Mouse (Mus musculus): ENCODE results near the gene Carhsp1.
A peak's percentile ranks its signal among the peaks of the same experiment; 100 is the strongest.

Carhsp1 gene

DNA sequence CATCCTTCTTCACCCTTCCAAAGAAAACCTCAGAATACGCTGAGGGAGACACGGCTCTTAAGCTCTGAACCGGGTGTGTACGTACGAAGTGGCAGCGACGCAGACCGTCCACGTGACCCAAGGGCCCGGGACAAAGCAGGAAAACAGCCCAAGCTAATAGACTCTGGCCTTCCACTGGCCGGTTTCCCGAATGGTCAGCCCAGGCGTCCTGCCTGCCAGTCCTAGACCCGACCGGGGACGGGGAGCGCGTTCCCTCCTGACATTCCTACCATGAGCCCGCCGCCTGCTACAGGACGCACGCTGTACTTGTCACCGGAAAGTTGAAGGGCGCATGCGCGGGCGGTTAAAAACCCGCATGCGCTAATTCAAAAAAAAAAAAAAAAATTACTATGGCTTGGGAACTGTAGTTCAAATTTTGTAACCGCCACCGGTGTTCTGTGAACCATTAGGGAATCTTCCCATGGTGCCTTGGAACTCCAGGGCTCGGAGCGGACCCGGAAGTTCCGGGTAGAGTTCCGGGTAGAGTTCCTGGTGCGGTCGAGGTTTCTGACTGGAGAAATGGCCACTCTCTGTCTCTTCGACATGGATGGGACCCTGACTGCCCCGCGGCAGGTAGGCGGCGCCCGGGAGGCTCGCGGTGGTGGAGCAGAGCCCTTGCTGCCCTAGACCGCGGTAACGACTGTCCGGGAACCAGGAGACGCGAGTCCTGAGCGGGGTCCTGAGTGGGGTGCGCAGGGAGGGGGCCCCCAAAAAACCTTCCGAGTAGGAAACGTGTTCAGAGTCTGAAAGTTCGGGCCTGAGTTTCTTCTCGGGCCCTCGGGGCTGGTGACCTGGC, 34.5 kb downstream of the Carhsp1 start, which contains the start of the genes Pmm2 and Tmem186:
Gene Pmm2, plus strand, starts transcription at position 458 of the 835 bp plus-strand sequence.
Gene Tmem186, minus strand, starts transcription at position 496 of the 835 bp plus-strand sequence.
- peak; percentile 85 for DNase-seq

DNA sequence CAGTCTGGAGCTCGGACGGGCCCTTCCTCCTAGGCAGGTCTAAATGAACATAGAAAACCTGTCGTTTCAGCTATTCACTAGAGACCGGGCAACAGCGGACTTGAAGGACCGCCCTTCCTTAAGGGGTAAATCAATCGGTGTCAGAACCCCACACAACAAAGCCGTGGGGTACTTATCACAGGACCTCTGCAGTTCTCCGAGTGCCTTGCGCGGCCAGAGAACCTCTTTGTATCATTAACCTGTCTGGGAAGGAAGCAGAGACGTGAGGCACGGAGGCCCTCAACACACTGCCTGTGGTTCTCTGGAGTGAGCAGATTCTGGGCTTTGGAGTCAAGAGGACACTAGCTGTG, 35.1 kb downstream of the Carhsp1 start:
- peak; percentile 44 for DNase-seq

DNA sequence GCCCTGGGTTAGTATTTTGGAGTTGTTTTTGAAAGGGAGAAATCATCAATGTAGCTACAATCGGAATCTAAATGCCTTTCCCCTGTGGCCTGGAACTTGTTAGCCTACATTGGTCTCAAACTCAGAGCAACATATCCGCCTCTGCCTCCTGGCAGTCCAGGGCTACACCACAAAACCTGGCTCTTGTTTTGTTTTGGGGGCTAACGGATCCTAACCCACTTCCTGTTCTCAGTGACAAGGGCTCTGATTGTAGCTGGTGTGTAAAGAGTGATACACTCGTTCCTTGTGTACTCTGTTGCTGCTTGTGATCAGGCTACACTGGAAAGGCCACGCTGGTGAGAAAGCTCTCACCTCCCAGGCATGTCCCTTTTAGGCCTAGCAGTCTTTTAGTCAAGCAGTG, 40.5 kb downstream of the Carhsp1 start:
- no peak for DNase-seq

DNA sequence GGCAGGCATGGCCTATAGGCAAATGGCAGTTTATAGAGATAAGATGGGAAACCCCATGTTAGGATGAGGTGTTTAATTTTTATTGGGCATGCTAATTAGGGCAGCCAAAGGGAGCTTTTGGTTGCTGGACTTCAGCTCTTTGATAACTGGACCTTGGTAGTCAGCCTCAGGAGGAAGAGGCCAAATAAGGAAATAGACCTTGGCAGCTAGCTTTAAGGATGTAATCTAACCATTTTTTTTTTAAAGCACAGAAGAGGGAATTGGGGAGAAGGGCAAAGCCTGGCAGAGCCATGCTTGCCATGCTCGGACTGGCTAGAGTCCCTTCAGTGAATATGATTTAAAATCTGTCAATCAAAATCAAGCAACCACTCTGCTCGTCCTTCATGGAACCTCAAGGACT, 41.5 kb downstream of the Carhsp1 start:
- DNase-seq, result no peak

DNA sequence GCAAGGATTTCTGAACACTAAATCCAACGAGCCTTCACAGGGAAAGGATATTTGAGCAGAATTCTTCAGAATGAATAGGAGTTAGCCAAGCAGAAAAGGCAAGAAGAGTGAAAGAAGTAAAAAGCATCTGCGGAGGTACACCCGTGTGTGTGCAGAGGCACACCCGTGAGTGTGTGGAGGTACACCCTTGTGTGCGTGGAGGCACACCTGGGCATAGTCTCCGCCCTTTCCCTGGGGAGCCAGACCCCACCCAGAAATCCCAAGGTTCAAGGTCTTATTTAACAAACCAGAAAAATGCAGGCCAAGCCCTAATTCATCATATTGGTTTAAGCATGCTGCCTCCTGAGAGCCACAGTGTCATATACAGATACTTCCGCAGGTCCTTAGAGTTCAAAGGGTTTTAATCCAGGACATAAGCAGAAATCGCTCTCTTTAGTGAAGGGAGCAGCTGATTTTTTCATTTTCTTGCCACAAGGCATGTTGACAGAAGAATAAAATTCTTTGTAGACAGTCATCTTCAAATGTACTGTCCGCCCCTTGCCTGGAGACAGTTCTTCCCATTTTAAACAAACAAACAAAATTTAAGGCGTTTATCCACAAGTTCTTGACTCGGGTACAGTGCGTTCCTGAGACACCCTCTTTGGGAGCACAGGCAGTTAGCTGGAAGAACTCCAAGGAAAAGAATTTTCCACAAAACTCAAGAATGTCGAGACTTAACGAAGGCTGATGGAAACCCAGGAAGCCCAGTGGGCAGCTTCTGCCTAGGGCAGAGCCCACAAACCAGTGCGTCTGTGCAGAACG, 51.4 kb downstream of the Carhsp1 start:
- no peak for DNase-seq

DNA sequence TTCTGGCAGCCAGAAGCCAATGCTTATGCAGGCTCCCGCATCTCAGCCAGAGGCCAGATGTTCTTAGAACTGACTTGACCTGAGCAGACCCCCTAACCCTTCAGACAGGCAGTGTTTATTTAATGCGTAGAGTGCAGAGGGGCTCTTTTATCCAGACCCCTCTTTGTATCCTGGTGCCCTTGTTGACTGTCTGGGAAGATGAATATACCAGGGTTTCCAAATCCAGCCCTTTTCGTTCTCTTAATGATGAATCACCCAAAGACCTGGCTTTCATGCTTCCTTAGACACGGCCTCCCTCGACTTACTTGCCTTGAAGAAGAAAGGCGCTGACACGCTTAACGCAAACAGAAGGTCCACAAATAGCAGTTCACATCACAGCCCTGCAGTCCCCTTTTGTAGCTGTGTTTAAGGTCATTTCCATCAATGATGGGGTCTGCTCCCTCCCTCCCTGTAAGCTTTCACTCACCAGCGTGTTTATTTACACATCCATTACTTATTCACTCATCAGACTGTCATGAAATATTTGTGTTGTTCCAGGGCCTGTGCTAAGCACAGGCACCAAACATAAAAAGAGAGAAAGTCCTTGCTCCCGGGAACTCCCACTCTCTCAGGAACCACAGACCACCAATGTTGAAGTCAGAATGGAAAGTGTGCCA, 52.2 kb downstream of the Carhsp1 start:
- DNase-seq, result no peak

DNA sequence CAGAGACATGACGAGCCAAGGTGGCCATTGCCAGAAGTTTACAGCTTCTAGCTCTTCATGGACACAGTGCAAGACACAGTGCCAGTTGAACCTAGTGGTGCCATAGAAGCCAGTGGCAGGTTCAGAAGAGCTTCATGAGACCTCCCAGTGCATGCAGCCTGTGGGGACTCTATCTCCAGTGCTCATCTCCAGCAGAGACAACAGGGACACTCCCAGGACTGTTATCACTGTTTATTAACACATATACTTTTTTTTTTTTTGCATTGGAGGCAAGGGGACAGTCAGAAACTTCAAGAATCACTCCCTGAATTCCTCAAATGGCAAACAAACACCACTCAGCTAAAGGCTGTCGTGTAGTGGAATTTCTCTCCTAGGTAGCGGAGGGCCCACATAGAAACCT, 58.5 kb downstream of the Carhsp1 start:
- DNase-seq, result peak; percentile 39

DNA sequence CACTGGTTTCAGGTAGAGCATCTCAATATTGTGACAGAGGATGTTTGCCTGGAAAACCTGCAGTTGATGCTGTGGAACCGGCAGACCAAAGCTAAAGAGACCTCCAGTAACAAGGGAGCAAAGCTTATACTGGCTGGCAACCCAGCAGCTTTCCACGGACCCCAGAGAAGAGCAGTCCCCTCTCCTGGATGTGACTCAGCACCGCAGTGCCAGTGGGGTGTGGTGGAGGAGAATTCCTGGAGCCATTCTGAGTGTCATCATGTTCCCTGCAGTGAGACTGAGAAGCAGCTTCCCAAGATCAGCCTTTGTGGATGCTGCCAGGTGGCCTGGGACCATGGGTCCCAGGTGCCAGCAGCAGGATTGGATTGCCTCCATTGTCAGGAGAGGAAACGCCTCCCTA, 58.9 kb downstream of the Carhsp1 start:
- peak; percentile 62 for DNase-seq

DNA sequence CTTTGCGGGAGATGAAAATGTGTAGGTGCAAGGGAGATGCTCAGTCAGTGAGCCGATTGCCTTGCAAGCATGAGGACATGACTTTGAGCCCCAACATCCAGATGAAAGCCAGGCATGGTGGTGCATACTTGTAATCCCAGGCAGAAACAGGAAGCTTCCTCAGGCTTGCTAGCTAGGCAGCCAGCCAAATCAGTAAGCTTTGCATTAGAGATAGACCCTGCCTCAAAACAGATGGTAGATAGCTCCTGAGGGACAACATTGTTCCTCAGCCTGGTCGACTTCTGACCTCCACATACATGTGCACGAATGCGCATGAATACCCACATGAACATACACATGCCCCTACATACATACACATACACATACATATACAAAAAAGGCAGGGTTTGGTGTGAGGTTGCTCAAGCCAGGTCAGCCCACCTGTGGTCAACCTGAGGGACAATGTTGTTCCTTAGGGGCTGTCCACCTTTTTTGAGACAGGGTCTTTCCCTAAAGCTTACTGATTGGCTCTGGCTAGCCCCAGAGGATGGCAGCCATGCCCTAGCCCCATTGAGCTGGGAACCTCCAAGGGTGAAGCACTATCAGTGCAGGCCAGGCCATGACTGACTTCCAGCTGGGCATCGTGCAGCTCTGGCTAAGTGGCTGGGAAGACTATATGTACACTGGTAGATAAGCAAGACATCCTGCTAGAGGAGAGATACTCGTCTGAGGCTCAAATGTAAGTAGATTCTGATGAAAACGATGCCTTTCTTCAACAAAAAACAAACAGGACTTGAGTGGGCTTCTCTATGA, 59.5 kb downstream of the Carhsp1 start:
- DNase-seq, result peak; percentile 86

DNA sequence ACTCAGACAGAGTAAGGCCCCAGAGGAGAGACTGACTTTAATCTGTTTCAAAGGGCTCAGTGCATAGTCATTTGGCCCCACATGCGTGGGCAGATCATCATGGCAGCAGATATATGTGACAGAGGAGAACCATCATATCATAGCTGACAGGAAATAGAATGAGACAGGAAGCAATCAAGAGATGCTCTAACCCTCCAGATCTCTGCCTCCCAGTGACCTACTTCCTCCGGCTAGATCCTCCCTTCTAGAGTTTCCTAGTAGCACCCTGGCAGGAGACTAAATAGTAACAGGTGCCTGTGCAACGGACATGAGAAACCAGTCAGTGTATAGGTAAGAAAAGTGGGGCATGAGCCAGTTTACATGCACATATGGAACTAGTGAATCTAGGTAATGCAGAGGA, 61.6 kb downstream of the Carhsp1 start:
- DNase-seq, result no peak
